Mouse (Mus musculus): ENCODE measurements around the gene Csf3r.

DNA sequence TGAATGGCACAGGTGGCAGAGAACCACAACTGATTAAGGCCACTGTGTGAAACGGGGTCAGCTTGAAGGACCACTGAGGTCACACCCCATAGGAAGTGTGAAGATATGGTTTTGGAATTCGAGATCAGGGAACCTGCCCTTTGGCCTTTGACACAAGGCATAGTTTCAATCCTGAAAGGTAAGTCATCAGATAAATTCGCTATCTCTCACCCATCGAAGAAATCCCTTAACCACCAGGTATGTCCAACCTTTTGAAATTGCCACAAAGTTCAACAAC, 66.4 kb downstream of the Csf3r start:
- no peak for TF ChIP-seq POLR2A (IDR thresholded peaks at IDR 0.05; ENCODE audit: control insufficient read depth in 1 of 2, insufficient read depth in 1 of 2, low read depth in 1 of 2, low read length in 2 of 2, poor library complexity in 1 of 2)
- no peak for TF ChIP-seq ZC3H11A (IDR thresholded peaks at IDR 0.05; ENCODE audit: low read depth, low read length)
- TF ChIP-seq CTCF (IDR thresholded peaks at IDR 0.05 in 2 of 3, conservative IDR thresholded peaks at IDR 0.05 in 1 of 3; ENCODE audit: control insufficient read depth in 1 of 3, insufficient read depth in 1 of 3, low read depth in 2 of 3, low read length in 3 of 3, poor library complexity in 1 of 3, severe bottlenecking in 1 of 3), result no peak
- no peak for TF ChIP-seq MAZ (IDR thresholded peaks at IDR 0.05; ENCODE audit: low read depth, low read length)

Data from MEL (cell line).